Mouse (Mus musculus) kidney, adult 2 months (tissue): ENCODE measurements at regions not wholly inside any gene's neighbourhood (a gene's known extent, or its start where the extent isn't known, plus 50 kb on each side); places are given as distances from the start of the nearest gene placed in this dataset.
"Not testable (repeated sequence)": the region's sequence is repeated elsewhere in the genome, so short reads cannot be mapped to it uniquely, and the experiment has no call there.

Source experiments
- CTCF ChIP-seq: fragments of 200-500 bp; conservative IDR thresholded peaks from 2 replicates; pipeline ENCODE4 v1.5.1; 2011; ENCODE audit warnings: low read depth, mild to moderate bottlenecking, control low read depth, low read length, moderate library complexity, mixed read lengths; ENCODE audit not compliant: insufficient read depth, insufficient read length
- POLR2A ChIP-seq: fragments of 200-500 bp; IDR thresholded peaks from one replicate; pipeline ENCODE4 v1.6.1; 2011; ENCODE audit warnings: low read depth, low read length, control low read depth

- not testable (repeated sequence) for TF ChIP-seq CTCF, POLR2A
These were observed 79.7 kb upstream of the Pdc start for GRCm38 (mm10) chr1:150239504-150239903.
